Mouse (Mus musculus): ENCODE data around the gene Tprgl. TPM values are rescaled to one million over a fixed set of nuclear protein-coding genes. Genes with fewer than 3 reads are reported as not detected.

Gene Tprgl
- total RNA-seq (2021): 100 to 1,000 TPM; 137 to 140 TPM
- long read RNA-seq, experiment 1, transcript Tprgl-204 (3 exons, 915 nt): minor isoform, 8 of 355 reads
- long read RNA-seq, experiment 1, transcript Tprgl-201 (4 exons, 1,724 nt): major isoform, 312 of 355 reads
- long read RNA-seq, experiment 1, partial matches to known transcripts: 9 of 355 reads
- long read RNA-seq, experiment 1, other reads (novel, unspliced or antisense): 26 of 355 reads
- long read RNA-seq, experiment 2, transcript Tprgl-204 (3 exons, 915 nt): minor isoform, 12 of 429 reads
- long read RNA-seq, experiment 2, transcript Tprgl-201 (4 exons, 1,724 nt): major isoform, 372 of 429 reads
- long read RNA-seq, experiment 2, partial matches to known transcripts: 3 of 429 reads
- long read RNA-seq, experiment 2, other reads (novel, unspliced or antisense): 37 of 429 reads

GRCm38 (mm10) chr4:154160538-154161390 is at the start of gene Tprgl:
Gene Tprgl (minus strand): TSS chr4:154160666.
- peak; percentile 88 to 91 for DNase-seq (ENCODE audit: low spot score in 2 of 2)

- no peak for DNase-seq (ENCODE audit: low spot score in 2 of 2)
Measured at GRCm38 (mm10) chr4:154209825-154210224, 49.4 kb upstream of the Tprgl start.

GRCm38 (mm10) chr4:154209054-154209453 is 48.6 kb upstream of the Tprgl start:
- no peak for DNase-seq (ENCODE audit: low spot score in 2 of 2)

- peak in 1 of 2 experiments; percentile 43 for DNase-seq (ENCODE audit: low spot score in 2 of 2)
Measured at GRCm38 (mm10) chr4:154207261-154207660, 46.8 kb upstream of the Tprgl start.

- DNase-seq (ENCODE audit: low spot score in 2 of 2): peak in 1 of 2 experiments; percentile 32
Measured at GRCm38 (mm10) chr4:154205392-154205791, 44.9 kb upstream of the Tprgl start.

- no peak for DNase-seq (ENCODE audit: low spot score in 2 of 2)
Measured at GRCm38 (mm10) chr4:154204532-154204931, 44.1 kb upstream of the Tprgl start.

- no peak for DNase-seq (ENCODE audit: low spot score in 2 of 2)
Measured at GRCm38 (mm10) chr4:154201511-154201910, 41.0 kb upstream of the Tprgl start.

- DNase-seq (ENCODE audit: low spot score in 2 of 2): no peak
Measured at GRCm38 (mm10) chr4:154198377-154198961, 38.0 kb upstream of the Tprgl start.

GRCm38 (mm10) chr4:154197961-154198360 is 37.5 kb upstream of the Tprgl start:
- DNase-seq (ENCODE audit: low spot score in 2 of 2): no peak

- no peak for DNase-seq (ENCODE audit: low spot score in 2 of 2)
Measured at GRCm38 (mm10) chr4:154188948-154189347, 28.5 kb upstream of the Tprgl start.

GRCm38 (mm10) chr4:154186002-154186537 is 25.6 kb upstream of the Tprgl start:
- no peak for DNase-seq (ENCODE audit: low spot score in 2 of 2)

GRCm38 (mm10) chr4:154185001-154185400 is 24.5 kb upstream of the Tprgl start:
- DNase-seq (ENCODE audit: low spot score in 2 of 2): no peak

- no peak for DNase-seq (ENCODE audit: low spot score in 2 of 2)
Measured at GRCm38 (mm10) chr4:154183566-154183965, 23.1 kb upstream of the Tprgl start.

- DNase-seq (ENCODE audit: low spot score in 2 of 2): no peak
Measured at GRCm38 (mm10) chr4:154181001-154181400, 20.5 kb upstream of the Tprgl start.

- DNase-seq (ENCODE audit: low spot score in 2 of 2): no peak
Measured at GRCm38 (mm10) chr4:154177257-154177656, 16.8 kb upstream of the Tprgl start.

- DNase-seq (ENCODE audit: low spot score in 2 of 2): no peak
Measured at GRCm38 (mm10) chr4:154171931-154172604, 11.6 kb upstream of the Tprgl start.

GRCm38 (mm10) chr4:154171151-154171930 is 10.9 kb upstream of the Tprgl start:
- DNase-seq (ENCODE audit: low spot score in 2 of 2): no peak

GRCm38 (mm10) chr4:154170506-154171150 is 10.2 kb upstream of the Tprgl start, which contains the start of gene Megf6:
Gene Megf6 (plus strand): TSS chr4:154170730.
- no peak for DNase-seq (ENCODE audit: low spot score in 2 of 2)

GRCm38 (mm10) chr4:154170021-154170420 is 9.6 kb upstream of the Tprgl start:
- no peak for DNase-seq (ENCODE audit: low spot score in 2 of 2)
